Mouse (Mus musculus) heart, embryonic 11.5 days (tissue): Measurements from ENCODE around the gene Ppp1ca. TPM values are rescaled to one million over a fixed set of nuclear protein-coding genes. Genes with fewer than 3 reads are reported as not detected.

Experiments used
- ATAC-seq: fragments of 200-750 bp; cut with Nextera tagmentation; replicated peaks from 2 replicates; pipeline ENCODE4 v1.8.0; 2017; ENCODE audit warnings: moderate library complexity; ENCODE audit not compliant: insufficient number of reproducible peaks, low FRiP score, low TSS enrichment
- H3K27ac ChIP-seq: fragments of 300-500 bp; sonication (generic); 2 replicates; pipeline ENCODE4 v1.5.1; 2014; ENCODE audit warnings: mild to moderate bottlenecking, low read depth, low read length
- H3K27me3 ChIP-seq: fragments of 300-500 bp; sonication (generic); 2 replicates; pipeline ENCODE4 v1.6.1; 2014; ENCODE audit warnings: mild to moderate bottlenecking, low read length, mixed read lengths; ENCODE audit not compliant: control insufficient read depth, insufficient read depth
- H3K36me3 ChIP-seq: fragments of 300-500 bp; sonication (generic); 2 replicates; pipeline ENCODE4 v1.6.1; 2014; ENCODE audit warnings: mild to moderate bottlenecking, low read length, moderate library complexity, mixed read lengths; ENCODE audit not compliant: control insufficient read depth, insufficient read depth
- H3K4me1 ChIP-seq: fragments of 300-500 bp; sonication (generic); 2 replicates; pipeline ENCODE4 v1.6.1; 2014; ENCODE audit warnings: low read length; ENCODE audit not compliant: control insufficient read depth, insufficient read depth
- H3K4me2 ChIP-seq: fragments of 300-500 bp; sonication (generic); 2 replicates; pipeline ENCODE4 v1.6.1; 2014; ENCODE audit warnings: mild to moderate bottlenecking, moderate library complexity
- H3K4me3 ChIP-seq: fragments of 300-500 bp; sonication (generic); 2 replicates; pipeline ENCODE4 v1.5.1; 2014; ENCODE audit warnings: low read depth, low read length
- H3K9ac ChIP-seq: fragments of 300-500 bp; sonication (generic); 2 replicates; pipeline ENCODE4 v1.6.1; 2014; ENCODE audit warnings: mild to moderate bottlenecking, low read depth, low read length, moderate library complexity
- H3K9me3 ChIP-seq: fragments of 300-500 bp; sonication (generic); replicated peaks from 2 replicates; pipeline ENCODE4 v1.6.1; 2016; ENCODE audit warnings: low read length; ENCODE audit not compliant: control insufficient read depth
- WGBS: fragments of 180-500 bp; shearing (Covaris S2); extraction: QIAGEN DNeasy Blood & Tissue Kit; methylation state at CpG from one replicate; pipeline ENCODE4 v1.1.7; 2014; ENCODE audit not compliant: insufficient replicate concordance; 5-methylcytosine and 5-hydroxymethylcytosine counted together
- polyA plus RNA-seq: library from polyadenylated mRNA; unstranded; fragments of >200 nt; fragmentation: Nextera tagmentation; extraction: Ambion mirVana; gene quantifications from 2 replicates; pipeline ENCODE4 v1.2.1, GENCODE M21; 2014

Ppp1ca gene
- polyA plus RNA-seq, 1 experiment from 2014 or later: 749 TPM

- peak within 1 kb of the TSS; percentile 85 for H3K9ac ChIP-seq
- ATAC-seq: peak; percentile 70
- H3K4me3 ChIP-seq: peak within 1 kb of the TSS; percentile 73
- H3K27ac ChIP-seq: peak within 1 kb of the TSS; percentile 24; the same call in 1 of the 2 replicates
- WGBS: 6% methylated on average over 42 of the region's 42 CpGs
- H3K9me3 ChIP-seq: no peaks in the 10 kb centered on the region
- peak within 1 kb of the TSS; percentile 88 for H3K4me2 ChIP-seq
- H3K27me3 ChIP-seq: no peaks in the 10 kb centered on the region
- H3K4me1 ChIP-seq: peaks cover 9% of the 10 kb centered on the region
- peaks cover 6% of the 10 kb centered on the region for H3K36me3 ChIP-seq
Measured at GRCm38 (mm10) chr19:4162646-4163542, 29.0 kb upstream of the Ppp1ca start, which contains the start of gene Rps6kb2. Rps6kb2 (minus strand) TSS chr19:4163354.

DNA sequence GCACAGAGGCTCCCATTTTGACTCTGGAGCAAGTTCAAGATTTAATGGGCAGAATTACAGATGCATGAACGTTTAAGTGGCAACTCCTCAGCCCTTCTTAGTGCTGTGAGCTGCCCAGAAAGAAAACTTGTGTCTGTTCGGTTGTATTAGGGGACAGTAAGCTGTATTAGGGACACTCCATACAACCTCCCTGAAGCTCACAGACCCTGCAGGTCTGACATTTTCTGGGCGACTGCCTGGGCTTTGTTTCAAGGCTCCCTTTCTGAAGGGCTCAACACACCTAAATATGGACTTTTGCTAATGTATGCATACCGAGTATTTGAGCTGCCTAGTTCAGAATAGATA is 28.4 kb upstream of the Ppp1ca start:
- Histone ChIP-seq H3K4me1 (peaks cover 9% of the 10 kb centered on the region), H3K27ac (peak overlapping the region; percentile 24; the same call in 1 of the 2 replicates), H3K4me3 (peak overlapping the region; percentile 73), H3K27me3 (no peaks in the 10 kb centered on the region), H3K4me2 (peak overlapping the region; percentile 88), H3K36me3 (peaks cover 6% of the 10 kb centered on the region; the same call in 1 of the 2 replicates), H3K9me3 (no peaks in the 10 kb centered on the region), H3K9ac (peak overlapping the region; percentile 85; the same call in 1 of the 2 replicates)
- WGBS: 36% methylated on average over 4 of the region's 4 CpGs
- ATAC-seq: no peak

- Histone ChIP-seq H3K9me3 (no peaks in the 10 kb centered on the region), H3K4me2 (no peak overlapping the region)
Measured at GRCm38 (mm10) chr19:4164100-4164499, 27.8 kb upstream of the Ppp1ca start.

DNA sequence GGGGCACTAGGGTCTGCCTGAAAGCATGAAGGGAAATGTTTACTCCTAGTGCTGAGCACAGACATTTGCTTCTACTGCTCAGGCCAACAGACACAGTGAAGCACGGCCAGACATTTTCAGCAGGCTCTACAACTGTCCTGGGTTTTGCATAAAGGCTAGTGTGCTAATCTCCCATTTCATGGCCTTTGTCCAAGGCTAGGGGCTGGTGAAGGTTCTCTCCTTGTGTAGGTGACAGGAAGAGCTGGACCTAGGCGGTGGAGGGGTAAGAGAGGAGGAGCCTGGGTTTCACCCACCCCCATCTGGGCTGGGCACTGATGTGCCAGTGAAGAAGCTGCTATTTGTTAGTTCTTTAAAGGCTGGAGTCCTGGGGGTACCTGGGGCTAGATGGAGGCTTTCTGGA is 27.1 kb upstream of the Ppp1ca start:
- Histone ChIP-seq H3K27ac (no peak overlapping the region), H3K4me3 (no peak overlapping the region), H3K27me3 (no peaks in the 10 kb centered on the region), H3K9ac (no peak overlapping the region), H3K36me3 (peaks cover 6% of the 10 kb centered on the region; the same call in 1 of the 2 replicates), H3K9me3 (no peaks in the 10 kb centered on the region), H3K4me2 (no peak overlapping the region), H3K4me1 (peaks cover 11% of the 10 kb centered on the region)
- 72% methylated on average over 2 of the region's 2 CpGs for WGBS
- ATAC-seq: no peak

More at GRCm38 (mm10) chr19:4164100-4164499, 27.8 kb upstream of the Ppp1ca start:
- H3K27ac ChIP-seq: no peak overlapping the region
- H3K4me1 ChIP-seq: peaks cover 9% of the 10 kb centered on the region
- 70% methylated on average over 3 of the region's 3 CpGs for WGBS
- H3K27me3 ChIP-seq: no peaks in the 10 kb centered on the region
- no peak for ATAC-seq
- H3K9ac ChIP-seq: no peak overlapping the region
- no peak overlapping the region for H3K4me3 ChIP-seq
- H3K36me3 ChIP-seq: peaks cover 6% of the 10 kb centered on the region; the same call in 1 of the 2 replicates

DNA sequence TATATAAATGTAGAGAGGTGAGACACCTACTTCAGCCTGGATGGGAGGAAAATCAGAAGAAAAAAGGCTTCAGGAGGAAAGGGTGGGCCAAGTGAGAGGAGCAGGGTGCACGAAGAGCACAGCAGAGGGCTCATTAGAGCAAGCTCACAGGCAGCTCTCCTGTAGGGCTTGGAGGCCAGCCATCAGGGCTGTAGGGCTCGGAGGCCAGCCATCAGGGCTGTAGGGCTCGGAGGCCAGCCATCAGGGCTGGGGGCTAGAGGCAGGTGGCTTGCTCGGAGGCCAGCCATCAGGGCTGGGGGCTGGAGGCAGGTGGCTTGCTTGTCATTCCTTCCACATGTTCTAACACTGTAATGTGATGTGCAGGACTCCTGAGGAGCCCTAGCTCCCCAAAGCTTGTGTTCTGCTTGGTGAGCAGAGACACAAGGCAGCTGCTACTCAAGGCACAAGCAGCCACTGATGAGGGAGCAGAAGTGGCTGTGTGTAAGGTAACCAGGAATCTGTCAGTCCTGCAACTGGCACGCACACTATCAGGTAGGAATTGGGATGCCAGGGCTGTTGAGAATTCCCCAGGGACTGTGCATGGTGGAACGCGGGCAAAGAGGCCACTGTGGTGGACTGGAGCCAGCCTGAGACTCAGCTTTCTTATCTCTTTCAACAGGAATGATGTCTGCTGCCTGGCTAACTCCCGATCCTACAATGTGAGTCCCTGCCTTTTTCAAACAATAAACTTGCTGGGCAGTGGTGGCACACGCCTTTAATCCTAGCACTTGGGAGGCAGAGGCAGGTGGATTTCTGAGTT is 25.0 kb upstream of the Ppp1ca start:
- Histone ChIP-seq H3K4me3 (no peak overlapping the region), H3K9me3 (no peaks in the 10 kb centered on the region), H3K36me3 (no peaks in the 10 kb centered on the region), H3K27ac (no peak overlapping the region), H3K4me1 (peaks cover 25% of the 10 kb centered on the region), H3K4me2 (no peak overlapping the region), H3K9ac (no peak overlapping the region), H3K27me3 (no peaks in the 10 kb centered on the region)
- no peak for ATAC-seq
- WGBS: 54% methylated on average over 9 of the region's 9 CpGs

DNA sequence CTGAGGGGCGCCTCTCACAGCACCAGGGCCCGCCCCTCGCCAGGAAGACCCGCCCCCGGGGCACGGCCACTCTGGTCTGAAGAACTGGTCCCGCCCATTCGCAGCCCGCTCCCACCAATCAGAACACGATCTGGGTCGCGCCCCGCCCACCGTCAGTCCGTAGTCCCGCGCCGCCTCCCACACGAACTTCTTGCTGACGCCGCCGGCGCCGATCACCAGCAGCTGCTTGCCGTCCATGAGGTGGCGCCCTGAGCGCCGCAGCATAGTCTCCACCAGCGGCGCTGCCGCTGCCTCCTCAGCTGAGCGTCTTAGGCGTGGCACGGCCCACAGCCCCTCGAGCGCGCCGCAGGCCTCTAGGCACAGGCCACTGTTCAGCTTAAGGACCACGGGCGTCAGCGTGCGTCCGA is 22.5 kb upstream of the Ppp1ca start:
- under 1% methylated on average over 43 of the region's 43 CpGs for WGBS
- Histone ChIP-seq H3K4me1 (peaks cover 20% of the 10 kb centered on the region), H3K27ac (peak overlapping the region; percentile 76), H3K9me3 (no peaks in the 10 kb centered on the region), H3K4me2 (peak overlapping the region; percentile 94), H3K36me3 (no peaks in the 10 kb centered on the region), H3K4me3 (peak overlapping the region; percentile 45), H3K9ac (peak overlapping the region; percentile 90), H3K27me3 (no peaks in the 10 kb centered on the region)
- ATAC-seq: peak; percentile 91

- WGBS: 7% methylated on average over 27 of the region's 27 CpGs
- Histone ChIP-seq H3K27ac (peak overlapping the region; percentile 76), H3K9me3 (no peaks in the 10 kb centered on the region), H3K27me3 (no peaks in the 10 kb centered on the region), H3K9ac (peak overlapping the region; percentile 90), H3K4me3 (peak overlapping the region; percentile 45), H3K4me2 (peak overlapping the region; percentile 94), H3K4me1 (peaks cover 20% of the 10 kb centered on the region), H3K36me3 (no peaks in the 10 kb centered on the region)
- peak; percentile 32 for ATAC-seq
Measured at GRCm38 (mm10) chr19:4169810-4170209, 22.1 kb upstream of the Ppp1ca start.

GRCm38 (mm10) chr19:4170723-4171392 is 21.0 kb upstream of the Ppp1ca start:
- H3K36me3 ChIP-seq: no peaks in the 10 kb centered on the region
- no peaks in the 10 kb centered on the region for H3K9me3 ChIP-seq
- ATAC-seq: no peak
- no peak overlapping the region for H3K4me2 ChIP-seq
- H3K4me1 ChIP-seq: peaks cover 29% of the 10 kb centered on the region
- H3K9ac ChIP-seq: no peak overlapping the region
- H3K27ac ChIP-seq: no peak overlapping the region
- no peaks in the 10 kb centered on the region for H3K27me3 ChIP-seq
- WGBS: 86% methylated on average over 10 of the region's 10 CpGs
- H3K4me3 ChIP-seq: no peak overlapping the region
